Mouse (Mus musculus) G1E-ER4 (cell line): ENCODE data around the gene Gbp2b. TPM values are rescaled to one million over a fixed set of nuclear protein-coding genes. Genes with fewer than 3 reads are reported as not detected.

Source experiments
- GATA1 ChIP-seq: IDR thresholded peaks from one replicate; pipeline ENCODE4 v1.8.0; 2012; ENCODE audit warnings: low read length, inconsistent platforms
- polyA plus RNA-seq: library from polyadenylated mRNA; stranded (reverse); fragments of >175 nt; gene quantifications from 2 replicates; pipeline ENCODE4 v1.2.3, GENCODE M21; 2012

The Gbp2b gene
- not detected in 2 replicates for polyA plus RNA-seq

DNA sequence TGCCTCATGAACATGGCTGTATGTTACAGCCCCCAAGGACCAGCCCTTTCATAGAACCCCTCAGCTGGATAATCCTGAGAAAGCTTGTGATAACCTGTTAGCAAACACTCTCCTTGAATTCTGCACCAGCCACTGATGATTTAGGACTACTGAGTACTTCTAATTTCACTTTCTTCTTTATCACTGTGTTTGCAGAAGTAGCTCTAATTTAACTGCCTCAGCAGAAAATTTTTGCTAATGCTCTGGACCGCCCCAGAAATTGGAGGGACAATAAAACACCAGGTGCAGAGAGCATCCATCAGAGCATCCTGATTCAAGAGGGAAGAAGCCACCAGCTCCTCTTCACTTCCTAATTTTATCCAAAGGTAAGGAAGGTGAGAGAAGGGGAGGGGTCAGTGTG, at the start of gene Gbp2b:
TSS of gene Gbp2b (plus strand) at position 301 of the 400 bp plus-strand sequence.
- TF ChIP-seq GATA1, result no peak

GRCm38 (mm10) chr3:142546690-142547089, 48.0 kb upstream of the Gbp2b start:
- no peak for TF ChIP-seq GATA1

DNA sequence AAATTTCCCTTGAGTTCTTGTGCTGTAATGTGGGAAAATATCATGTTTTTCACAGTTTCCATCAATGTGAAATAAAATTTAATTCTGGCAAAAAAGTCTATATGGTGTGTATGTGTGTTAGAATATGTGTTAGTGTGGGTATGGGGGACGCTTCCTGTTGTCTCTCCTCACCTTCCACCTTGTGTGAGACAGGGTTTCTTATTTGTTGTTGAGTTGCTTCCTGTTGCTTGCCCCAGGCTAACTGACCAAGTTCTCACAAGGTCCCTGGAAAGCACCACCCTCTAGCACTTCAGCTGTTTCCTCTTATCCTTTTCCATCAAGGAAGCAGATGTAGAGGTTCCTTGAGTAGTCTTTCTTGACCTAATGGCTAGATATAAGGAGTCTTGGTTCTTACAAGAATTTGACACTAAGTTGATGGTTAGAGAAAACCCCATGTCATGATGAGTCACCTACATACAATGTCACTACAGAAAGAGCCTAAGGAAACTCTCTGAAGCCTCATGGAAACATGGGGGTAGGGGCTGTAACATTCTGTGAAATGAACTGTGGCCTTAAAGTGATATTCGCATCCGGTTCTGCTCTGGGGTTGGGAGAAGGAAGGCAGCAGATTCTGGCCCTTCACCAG, 44.5 kb upstream of the Gbp2b start:
- TF ChIP-seq GATA1, result no peak

DNA sequence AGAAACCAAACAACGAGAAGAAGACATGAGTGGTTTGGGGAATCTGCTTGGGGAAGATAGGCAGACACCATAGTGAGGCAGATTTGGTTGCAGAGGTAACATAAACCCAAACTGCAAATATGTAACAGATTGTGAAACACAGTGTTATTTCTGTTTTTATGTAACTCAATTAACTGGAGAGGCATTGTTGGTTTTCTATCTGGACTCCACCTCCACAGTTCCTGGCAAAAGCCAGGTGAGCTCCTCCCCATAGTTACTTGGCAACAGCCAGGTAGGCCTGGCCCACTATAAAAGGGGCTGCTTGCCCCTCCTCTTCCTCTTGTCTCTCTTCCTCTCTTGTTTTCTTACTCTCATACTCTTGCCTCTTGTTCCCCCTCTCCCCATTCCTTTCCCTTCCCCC, 40.0 kb upstream of the Gbp2b start:
- TF ChIP-seq GATA1, result no peak

- no peak for TF ChIP-seq GATA1
These were observed 39.0 kb upstream of the Gbp2b start for GRCm38 (mm10) chr3:142555623-142556022.

GRCm38 (mm10) chr3:142559632-142560228, 34.9 kb upstream of the Gbp2b start, which contains the start of gene Gbp3:
Gene Gbp3 (plus strand): TSS chr3:142560026.
- no peak for TF ChIP-seq GATA1

- no peak for TF ChIP-seq GATA1
These were observed 34.2 kb upstream of the Gbp2b start for GRCm38 (mm10) chr3:142560296-142560948.

DNA sequence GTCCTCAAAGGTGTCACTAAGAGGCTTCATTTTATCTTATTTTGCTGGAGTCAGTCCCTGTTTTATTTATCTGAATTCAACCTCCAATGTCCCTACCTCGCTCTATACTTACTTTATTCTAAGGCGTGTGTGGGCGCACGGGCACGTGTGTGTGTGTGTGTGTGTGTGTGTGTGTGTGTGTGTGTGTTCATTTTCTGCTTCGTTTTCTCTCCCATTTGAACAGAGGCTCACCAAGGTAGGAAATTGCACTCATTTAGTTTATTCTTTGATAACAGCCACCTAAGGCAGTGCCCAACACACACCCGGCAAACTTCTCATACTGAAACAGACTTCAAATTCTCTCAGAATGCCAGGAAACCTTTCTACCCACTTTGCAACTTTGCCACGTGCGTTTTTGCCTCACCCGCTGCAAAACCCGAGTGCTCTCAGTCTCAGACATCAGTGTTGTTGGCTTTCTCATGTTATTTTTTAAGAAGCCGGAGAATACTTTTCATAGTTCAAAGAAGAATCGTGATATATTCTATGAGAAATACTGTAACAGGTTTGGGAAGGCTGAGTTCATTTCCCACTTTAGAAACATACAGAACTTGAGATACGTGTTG, 33.5 kb upstream of the Gbp2b start:
- TF ChIP-seq GATA1, result no peak

DNA sequence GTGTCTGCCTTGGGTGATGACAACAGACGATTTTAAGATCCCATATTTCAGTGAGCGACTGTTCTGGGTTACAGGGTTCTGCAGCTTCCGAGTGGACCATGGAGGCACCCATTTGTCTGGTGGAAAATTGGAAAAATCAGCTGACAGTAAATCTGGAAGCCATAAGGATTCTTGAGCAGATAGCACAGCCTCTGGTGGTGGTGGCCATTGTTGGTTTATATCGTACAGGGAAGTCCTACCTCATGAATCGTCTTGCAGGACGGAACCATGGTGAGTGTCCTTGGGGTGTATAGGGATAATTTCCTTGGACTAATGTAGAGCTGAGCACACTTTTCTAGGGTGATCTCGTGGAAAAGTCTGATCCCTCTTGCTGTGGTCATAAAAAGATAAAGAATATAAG, 33.0 kb upstream of the Gbp2b start:
- TF ChIP-seq GATA1, result no peak

GRCm38 (mm10) chr3:142570738-142571137, 23.9 kb upstream of the Gbp2b start:
- TF ChIP-seq GATA1, result no peak

DNA sequence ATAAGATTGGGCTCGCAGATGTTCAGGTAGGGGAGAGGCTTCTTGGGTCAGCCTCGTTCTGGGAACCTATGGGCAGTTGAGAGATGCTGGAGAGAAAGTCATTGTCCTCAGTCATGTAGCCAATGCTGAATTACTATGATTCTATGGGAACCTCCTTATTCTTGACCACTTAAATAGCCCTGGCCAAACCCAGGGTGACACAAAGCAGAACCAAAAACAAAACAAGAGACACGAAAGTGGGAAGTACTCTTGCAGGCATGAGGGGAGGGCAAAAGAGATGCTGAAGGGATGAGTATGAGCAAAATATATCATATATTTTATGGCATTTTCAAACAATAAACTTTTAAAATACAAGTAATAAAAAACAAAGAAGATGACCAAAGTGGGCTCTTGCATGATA, 17.5 kb upstream of the Gbp2b start:
- no peak for TF ChIP-seq GATA1

DNA sequence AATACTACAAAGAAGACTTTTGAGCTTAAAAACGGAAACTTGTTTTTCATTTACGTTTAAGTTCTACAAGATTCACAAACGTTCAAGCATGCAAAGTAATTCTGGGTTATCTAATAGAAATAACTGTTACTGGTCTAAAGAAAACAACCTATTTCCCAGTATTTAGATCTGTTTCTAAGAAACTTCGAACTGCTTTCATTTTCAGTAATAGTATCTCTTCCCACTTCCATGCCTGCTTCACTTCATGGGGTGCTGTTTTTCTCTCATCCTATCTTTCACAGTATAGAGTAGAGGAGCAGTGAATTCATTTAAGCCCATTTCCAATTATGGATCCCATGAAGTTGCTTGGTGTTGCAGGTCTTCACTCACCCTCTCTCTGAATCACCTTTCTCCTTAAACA, 16.3 kb upstream of the Gbp2b start:
- no peak for TF ChIP-seq GATA1

GRCm38 (mm10) chr3:142583067-142583466, 11.6 kb upstream of the Gbp2b start:
- TF ChIP-seq GATA1, result no peak

- TF ChIP-seq GATA1, result no peak
These were observed 7.3 kb upstream of the Gbp2b start for GRCm38 (mm10) chr3:142587386-142587785.

DNA sequence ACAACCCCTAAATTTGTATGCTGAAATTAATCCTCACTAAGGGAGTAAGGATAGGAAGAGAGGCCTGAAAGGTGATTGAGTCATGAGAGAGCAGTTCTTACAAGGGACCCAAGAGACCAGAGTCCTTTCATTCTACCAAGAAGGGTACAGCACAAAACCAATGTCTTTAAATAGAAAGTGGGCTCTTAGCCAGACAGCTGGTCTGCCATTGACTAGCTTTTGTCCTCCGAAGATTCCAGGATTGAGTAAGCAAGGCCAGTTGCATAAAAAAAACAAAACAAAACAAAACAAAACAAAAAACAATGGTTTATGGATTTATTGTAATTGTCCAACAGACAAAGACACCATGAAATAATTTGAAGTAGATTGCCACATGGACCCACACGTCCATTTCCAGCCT, 5.8 kb upstream of the Gbp2b start:
- no peak for TF ChIP-seq GATA1

- TF ChIP-seq GATA1, result no peak
These were observed 4.1 kb upstream of the Gbp2b start for GRCm38 (mm10) chr3:142590431-142591067.
